Mouse (Mus musculus): Measurements from ENCODE around the gene Mast4. TPM values are rescaled to one million over a fixed set of nuclear protein-coding genes. Genes with fewer than 3 reads are reported as not detected.
"Not testable (repeated sequence)": the region's sequence is repeated elsewhere in the genome, so short reads cannot be mapped to it uniquely, and the experiment has no call there.

The Mast4 gene
- total RNA-seq (2014; rRNA removed) = 5.3 TPM in 2 replicates
- 0.58 and 0.83 TPM in 2 replicates for polyA plus RNA-seq (2012; rRNA removed)

DNA sequence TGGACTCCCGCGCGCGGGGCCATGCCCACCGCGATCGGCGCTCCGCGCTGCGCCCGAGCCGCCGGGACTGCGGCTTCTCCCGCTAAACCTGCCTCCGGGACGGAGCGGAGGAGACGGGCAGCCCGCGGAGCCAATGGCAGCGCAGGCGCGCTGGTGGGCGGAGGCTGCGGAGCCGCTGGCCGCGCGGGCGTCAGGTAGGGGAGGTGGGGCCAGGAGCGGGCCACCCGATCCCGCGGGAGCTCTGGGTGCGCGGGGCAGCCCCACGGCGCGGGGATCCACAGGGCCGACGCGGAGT is at the start of gene Mast4:
Mast4 (minus strand) TSS at position 106 of the 295 bp plus-strand sequence.
- Histone ChIP-seq H3K4me1 (ENCODE audit: control insufficient read depth, insufficient read depth, low read length) (peaks cover 2% of the 10 kb centered on the region), H3K27ac (replicated peaks; ENCODE audit: insufficient read depth, low read depth, low read length) (no peak within 1 kb of the TSS), H3K9ac (ENCODE audit: low read depth, low read length) (peak within 1 kb of the TSS; percentile 66), H3K36me3 (ENCODE audit: control insufficient read depth, insufficient read depth, low read length) (no peaks in the 10 kb centered on the region), H3K27me3 (ENCODE audit: control insufficient read depth, insufficient read depth, low read length) (peaks cover 16% of the 10 kb centered on the region), H3K4me3 (ENCODE audit: insufficient read depth, low read depth, low read length) (peak within 1 kb of the TSS; percentile 84), H3K79me2 (ENCODE audit: control insufficient read depth, insufficient read depth, low read length) (no peaks in the 10 kb centered on the region)
- peak; percentile 49 for DNase-seq (ENCODE audit: extremely low read depth, low read depth, low spot score)
- under 1% methylated on average over 44 of the region's 44 CpGs for whole genome bisulfite sequencing
- TF ChIP-seq POLR2A (IDR thresholded peaks at IDR 0.05; ENCODE audit: extremely low read depth, insufficient read depth, low read length) (no peak), CTCF (IDR thresholded peaks at IDR 0.05; ENCODE audit: low read depth, low read length) (no peak)

DNA sequence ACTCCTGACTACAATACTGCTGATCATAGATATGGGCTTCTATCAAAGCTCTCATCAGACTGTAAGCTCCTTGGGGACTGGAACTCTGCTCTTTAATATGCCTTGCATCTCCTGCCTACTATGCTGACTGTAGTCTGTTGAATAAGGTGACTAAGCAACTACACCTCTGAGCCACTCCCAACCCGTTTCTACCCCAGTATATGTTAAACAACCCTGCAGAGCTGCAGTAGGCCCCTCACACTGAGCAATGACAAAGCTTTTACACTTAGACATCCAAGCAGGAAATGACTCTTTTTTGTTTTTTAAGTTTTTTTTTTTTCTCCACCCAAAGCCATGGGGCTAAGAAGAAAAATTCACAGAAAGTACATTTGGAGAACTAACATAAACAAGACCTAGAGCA is 40.2 kb upstream of the Mast4 start:
- Histone ChIP-seq H3K36me3 (ENCODE audit: control insufficient read depth, insufficient read depth, low read length) (no peaks in the 10 kb centered on the region), H3K27me3 (ENCODE audit: control insufficient read depth, insufficient read depth, low read length) (no peaks in the 10 kb centered on the region), H3K4me1 (ENCODE audit: control insufficient read depth, insufficient read depth, low read length) (no peaks in the 10 kb centered on the region), H3K79me2 (ENCODE audit: control insufficient read depth, insufficient read depth, low read length) (no peaks in the 10 kb centered on the region), H3K27ac (replicated peaks; ENCODE audit: insufficient read depth, low read depth, low read length) (no peak overlapping the region), H3K9ac (ENCODE audit: low read depth, low read length) (no peak overlapping the region), H3K4me3 (ENCODE audit: insufficient read depth, low read depth, low read length) (no peak overlapping the region)
- WGBS = 42% methylated on average over 1 of the region's 1 CpGs
- TF ChIP-seq POLR2A (IDR thresholded peaks at IDR 0.05; ENCODE audit: extremely low read depth, insufficient read depth, low read length) = no peak
- no peak for TF ChIP-seq CTCF (IDR thresholded peaks at IDR 0.05; ENCODE audit: low read depth, low read length)
- DNase-seq (ENCODE audit: extremely low read depth, low read depth, low spot score) = no peak

DNA sequence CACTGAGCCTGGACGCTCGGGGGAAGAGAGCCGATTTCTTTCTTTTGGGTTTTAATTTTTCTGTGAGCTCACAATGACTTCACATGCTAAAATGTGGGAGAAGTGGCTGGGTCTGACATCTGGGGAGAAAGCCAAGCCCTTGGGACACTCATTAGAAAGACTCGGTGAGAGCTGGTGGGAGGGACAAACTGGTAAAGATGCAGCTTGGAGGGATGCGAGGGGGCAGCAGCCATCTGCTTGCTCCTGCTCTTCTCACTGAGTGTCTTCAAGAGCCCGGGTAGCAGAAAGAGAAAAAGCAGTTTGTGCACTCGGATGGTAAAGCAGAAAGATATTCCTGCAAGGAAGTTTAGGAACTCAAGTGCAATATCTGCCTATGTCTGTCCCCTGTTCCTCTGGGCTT is 34.9 kb upstream of the Mast4 start:
- Histone ChIP-seq H3K27me3 (ENCODE audit: control insufficient read depth, insufficient read depth, low read length) (no peaks in the 10 kb centered on the region), H3K4me1 (ENCODE audit: control insufficient read depth, insufficient read depth, low read length) (no peaks in the 10 kb centered on the region), H3K36me3 (ENCODE audit: control insufficient read depth, insufficient read depth, low read length) (no peaks in the 10 kb centered on the region), H3K4me3 (ENCODE audit: insufficient read depth, low read depth, low read length) (no peak overlapping the region), H3K27ac (replicated peaks; ENCODE audit: insufficient read depth, low read depth, low read length) (no peak overlapping the region), H3K79me2 (ENCODE audit: control insufficient read depth, insufficient read depth, low read length) (no peaks in the 10 kb centered on the region), H3K9ac (ENCODE audit: low read depth, low read length) (no peak overlapping the region)
- no peak for DNase-seq (ENCODE audit: extremely low read depth, low read depth, low spot score)
- WGBS = 87% methylated on average over 7 of the region's 7 CpGs
- TF ChIP-seq POLR2A (IDR thresholded peaks at IDR 0.05; ENCODE audit: extremely low read depth, insufficient read depth, low read length) (no peak), CTCF (IDR thresholded peaks at IDR 0.05; ENCODE audit: low read depth, low read length) (no peak)

DNA sequence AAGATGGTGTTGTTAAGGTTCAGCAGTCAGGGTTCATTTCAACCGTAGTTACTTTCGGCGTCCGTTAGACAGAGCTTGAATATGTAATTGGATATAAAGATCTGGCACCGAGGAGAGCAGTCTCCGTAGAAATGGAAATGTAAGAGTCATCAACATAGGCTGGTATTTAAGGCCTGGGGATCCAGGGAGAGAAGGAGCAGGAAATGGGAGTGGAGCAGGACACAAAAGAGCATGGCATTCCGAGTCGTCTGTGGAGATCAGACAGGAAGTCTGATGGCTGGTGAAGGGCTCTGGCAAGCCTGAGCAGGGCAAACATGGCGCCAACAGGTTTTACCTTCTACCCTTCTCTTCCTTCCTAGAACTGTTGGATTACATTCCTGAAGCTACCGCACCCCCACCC is 28.9 kb upstream of the Mast4 start:
- Histone ChIP-seq H3K27ac (replicated peaks; ENCODE audit: insufficient read depth, low read depth, low read length) (no peak overlapping the region), H3K9ac (ENCODE audit: low read depth, low read length) (no peak overlapping the region), H3K4me3 (ENCODE audit: insufficient read depth, low read depth, low read length) (no peak overlapping the region), H3K4me1 (ENCODE audit: control insufficient read depth, insufficient read depth, low read length) (no peaks in the 10 kb centered on the region), H3K79me2 (ENCODE audit: control insufficient read depth, insufficient read depth, low read length) (no peaks in the 10 kb centered on the region), H3K36me3 (ENCODE audit: control insufficient read depth, insufficient read depth, low read length) (no peaks in the 10 kb centered on the region), H3K27me3 (ENCODE audit: control insufficient read depth, insufficient read depth, low read length) (no peaks in the 10 kb centered on the region)
- DNase-seq (ENCODE audit: extremely low read depth, low read depth, low spot score) = no peak
- no peak for TF ChIP-seq POLR2A (IDR thresholded peaks at IDR 0.05; ENCODE audit: extremely low read depth, insufficient read depth, low read length)
- no peak for TF ChIP-seq CTCF (IDR thresholded peaks at IDR 0.05; ENCODE audit: low read depth, low read length)
- 81% methylated on average over 10 of the region's 10 CpGs for WGBS

DNA sequence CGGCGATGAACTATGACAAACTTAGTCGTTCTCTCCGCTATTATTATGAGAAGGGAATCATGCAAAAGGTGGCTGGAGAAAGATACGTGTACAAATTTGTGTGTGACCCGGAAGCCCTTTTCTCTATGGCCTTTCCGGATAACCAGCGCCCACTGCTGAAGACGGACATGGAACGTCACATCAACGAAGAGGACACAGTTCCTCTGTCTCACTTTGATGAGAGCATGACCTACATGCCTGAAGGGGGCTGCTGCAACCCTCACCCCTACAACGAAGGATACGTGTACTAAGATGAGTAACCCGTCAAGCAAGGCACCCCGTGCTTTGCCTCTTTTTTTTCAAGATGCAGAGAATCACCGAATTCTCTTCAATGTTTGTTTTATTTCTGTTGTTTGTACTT is 23.1 kb upstream of the Mast4 start:
- not testable (repeated sequence) for DNase-seq (ENCODE audit: extremely low read depth, low read depth, low spot score); H3K4me1 ChIP-seq (ENCODE audit: control insufficient read depth, insufficient read depth, low read length); H3K27ac ChIP-seq (replicated peaks; ENCODE audit: insufficient read depth, low read depth, low read length); H3K9ac ChIP-seq (ENCODE audit: low read depth, low read length); H3K36me3 ChIP-seq (ENCODE audit: control insufficient read depth, insufficient read depth, low read length); H3K79me2 ChIP-seq (ENCODE audit: control insufficient read depth, insufficient read depth, low read length); H3K4me3 ChIP-seq (ENCODE audit: insufficient read depth, low read depth, low read length); H3K27me3 ChIP-seq (ENCODE audit: control insufficient read depth, insufficient read depth, low read length)
- 94% methylated on average over 16 of the region's 16 CpGs for WGBS

DNA sequence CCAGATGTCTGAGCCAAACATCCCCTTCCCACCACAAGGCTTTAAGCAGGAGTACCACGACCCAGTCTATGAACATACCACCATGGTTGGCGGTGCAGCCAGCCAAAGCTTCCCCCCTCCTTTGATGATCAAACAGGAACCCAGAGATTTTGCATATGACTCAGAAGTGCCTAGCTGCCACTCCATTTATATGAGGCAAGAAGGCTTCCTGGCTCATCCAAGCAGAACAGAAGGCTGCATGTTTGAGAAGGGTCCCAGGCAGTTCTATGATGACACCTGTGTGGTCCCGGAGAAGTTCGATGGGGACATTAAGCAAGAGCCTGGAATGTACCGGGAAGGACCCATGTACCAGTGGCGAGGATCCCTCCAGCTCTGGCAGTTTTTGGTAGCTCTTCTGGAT is 22.6 kb upstream of the Mast4 start:
- H3K27me3 ChIP-seq (ENCODE audit: control insufficient read depth, insufficient read depth, low read length); H3K4me3 ChIP-seq (ENCODE audit: insufficient read depth, low read depth, low read length); H3K36me3 ChIP-seq (ENCODE audit: control insufficient read depth, insufficient read depth, low read length); H3K4me1 ChIP-seq (ENCODE audit: control insufficient read depth, insufficient read depth, low read length); H3K79me2 ChIP-seq (ENCODE audit: control insufficient read depth, insufficient read depth, low read length); H3K9ac ChIP-seq (ENCODE audit: low read depth, low read length); DNase-seq (ENCODE audit: extremely low read depth, low read depth, low spot score); H3K27ac ChIP-seq (replicated peaks; ENCODE audit: insufficient read depth, low read depth, low read length): not testable (repeated sequence)
- 95% methylated on average over 5 of the region's 6 CpGs for WGBS
